Mouse (Mus musculus) retina, embryonic 14.5 days (tissue): ENCODE results near the gene Rnf212.

Experiments used
- DNase-seq: peaks from one replicate; pipeline ENCODE4 v3.0.0-alpha.2; 2015; ENCODE audit warnings: low spot score

Rnf212 gene

GRCm38 (mm10) chr5:108713096-108713495 lies 61.7 kb downstream of the Rnf212 start:
- no peak for DNase-seq

GRCm38 (mm10) chr5:108711968-108712367 lies 62.8 kb downstream of the Rnf212 start:
- DNase-seq, result no peak

- no peak for DNase-seq
Observed at GRCm38 (mm10) chr5:108708981-108709731, 65.6 kb downstream of the Rnf212 start.

GRCm38 (mm10) chr5:108708419-108708818 lies 66.4 kb downstream of the Rnf212 start:
- no peak for DNase-seq

GRCm38 (mm10) chr5:108707758-108708157 lies 67.0 kb downstream of the Rnf212 start:
- DNase-seq, result no peak

- DNase-seq, result no peak
Observed at GRCm38 (mm10) chr5:108703754-108704626, 70.8 kb downstream of the Rnf212 start.

- DNase-seq, result no peak
Observed at GRCm38 (mm10) chr5:108701341-108702021, 73.3 kb downstream of the Rnf212 start.

- no peak for DNase-seq
Observed at GRCm38 (mm10) chr5:108700346-108700745, 74.4 kb downstream of the Rnf212 start.

- DNase-seq, result no peak
Observed at GRCm38 (mm10) chr5:108697341-108697753, 77.4 kb downstream of the Rnf212 start.

GRCm38 (mm10) chr5:108696542-108696941 lies 78.2 kb downstream of the Rnf212 start:
- DNase-seq, result no peak

GRCm38 (mm10) chr5:108695861-108696260 lies 78.9 kb downstream of the Rnf212 start:
- DNase-seq, result no peak

GRCm38 (mm10) chr5:108694352-108695261 lies 80.2 kb downstream of the Rnf212 start:
- DNase-seq, result peak; percentile 47

- peak; percentile 92 for DNase-seq
Observed at GRCm38 (mm10) chr5:108693872-108694288, 80.9 kb downstream of the Rnf212 start.

GRCm38 (mm10) chr5:108692271-108692670 lies 82.5 kb downstream of the Rnf212 start, which contains the start of gene Fgfrl1:
TSS of gene Fgfrl1 (plus strand) at chr5:108692382.
- peak; percentile 64 for DNase-seq

- DNase-seq, result no peak
Observed at GRCm38 (mm10) chr5:108691152-108691551, 83.6 kb downstream of the Rnf212 start.

GRCm38 (mm10) chr5:108689091-108689490 lies 85.7 kb downstream of the Rnf212 start:
- DNase-seq, result peak; percentile 30

GRCm38 (mm10) chr5:108680871-108681270 lies 93.9 kb downstream of the Rnf212 start:
- DNase-seq, result no peak

- DNase-seq, result no peak
Observed at GRCm38 (mm10) chr5:108679909-108680308, 94.9 kb downstream of the Rnf212 start.
